Mouse (Mus musculus) right cerebral cortex, postnatal 25 days (tissue): ENCODE results near the gene Prdm16.

Experiments
- DNase-seq: peaks from one replicate; pipeline ENCODE4 v3.0.0; 2022

The Prdm16 gene

GRCm38 (mm10) chr4:154371542-154372247, 265.0 kb downstream of the Prdm16 start:
- no peak for DNase-seq

- no peak for DNase-seq
Observed at GRCm38 (mm10) chr4:154370841-154371240, 265.8 kb downstream of the Prdm16 start.

DNA sequence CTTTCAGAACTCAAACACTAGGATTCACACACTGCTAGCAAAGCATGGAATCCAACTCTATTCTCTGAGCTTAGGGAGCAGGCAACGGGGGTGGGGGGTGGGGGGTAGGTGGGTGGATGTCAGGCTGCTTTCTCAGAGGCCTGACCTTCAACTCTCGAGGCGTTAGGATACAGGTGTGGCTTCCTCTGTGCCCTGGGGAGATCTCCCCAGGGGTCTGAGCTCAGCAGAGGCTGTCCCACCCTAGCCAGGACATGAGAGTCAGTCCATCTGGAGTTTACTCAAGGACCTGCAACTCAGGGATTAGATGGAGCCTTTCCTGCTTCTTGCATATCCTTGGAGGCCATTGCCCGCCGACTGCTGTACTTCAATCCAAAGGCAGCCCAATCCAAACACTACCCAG, 267.6 kb downstream of the Prdm16 start:
- no peak for DNase-seq

DNA sequence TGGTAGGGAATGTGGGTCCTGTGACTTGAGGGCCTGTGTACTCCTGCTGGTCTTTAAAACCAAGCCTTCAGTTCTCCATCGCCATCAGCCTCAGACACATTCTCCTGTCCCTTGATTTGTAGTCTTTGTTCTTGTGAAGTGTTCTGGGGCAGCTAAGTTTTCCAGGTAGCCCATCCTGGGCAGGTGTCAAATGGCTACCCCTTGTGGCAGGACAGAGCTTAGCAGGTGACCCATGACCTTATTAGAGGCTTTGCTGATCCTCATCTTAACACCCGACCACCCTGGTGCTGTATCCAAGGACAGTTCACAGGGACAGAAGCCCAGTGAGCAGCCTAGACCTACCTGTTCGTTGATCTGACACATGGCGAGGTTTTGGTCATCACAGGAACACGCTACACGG, 269.8 kb downstream of the Prdm16 start:
- no peak for DNase-seq

DNA sequence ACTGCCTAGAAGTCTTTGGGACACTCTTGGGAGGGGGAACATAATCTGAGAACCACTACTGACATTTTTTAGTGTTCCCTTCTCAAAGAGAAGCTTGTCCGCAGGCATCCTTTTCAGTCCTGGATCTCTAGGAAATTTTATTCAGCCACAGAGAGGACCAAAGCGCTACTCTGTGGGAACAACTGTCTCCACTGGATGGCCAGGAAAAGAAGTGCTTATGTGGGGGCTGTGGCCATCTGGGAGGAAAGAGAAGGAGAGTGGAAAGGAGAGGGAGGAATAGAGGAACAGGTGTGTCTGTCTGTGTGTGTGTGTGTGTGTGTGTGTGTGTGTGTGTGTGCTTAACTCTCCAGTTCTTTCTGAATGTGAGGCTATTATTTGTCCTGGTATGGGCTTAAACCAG, 271.9 kb downstream of the Prdm16 start:
- peak; percentile 16 for DNase-seq

DNA sequence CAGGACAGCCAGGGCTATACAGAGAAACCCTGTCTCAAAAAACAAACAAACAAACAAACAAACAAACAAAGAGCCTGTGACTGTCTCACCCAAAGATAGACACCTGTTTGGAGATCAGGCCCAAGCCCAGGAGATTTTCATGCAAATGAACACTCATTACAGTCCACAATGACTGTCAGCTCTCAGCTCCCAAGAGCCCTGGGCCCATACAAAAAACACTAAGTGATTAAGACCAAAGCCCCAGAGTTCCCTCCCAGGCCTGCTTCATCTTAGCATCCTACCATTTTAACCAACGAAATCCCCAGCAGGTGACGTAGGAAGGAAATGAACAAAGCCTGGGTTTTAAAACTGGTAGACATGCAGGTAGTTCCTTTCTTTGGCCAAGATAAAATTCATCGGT, 275.8 kb downstream of the Prdm16 start:
- DNase-seq = no peak

GRCm38 (mm10) chr4:154360441-154360840, 276.2 kb downstream of the Prdm16 start:
- no peak for DNase-seq

- DNase-seq = no peak
Observed at GRCm38 (mm10) chr4:154359762-154360300, 276.8 kb downstream of the Prdm16 start.

- DNase-seq = no peak
Observed at GRCm38 (mm10) chr4:154358816-154359215, 277.9 kb downstream of the Prdm16 start.

DNA sequence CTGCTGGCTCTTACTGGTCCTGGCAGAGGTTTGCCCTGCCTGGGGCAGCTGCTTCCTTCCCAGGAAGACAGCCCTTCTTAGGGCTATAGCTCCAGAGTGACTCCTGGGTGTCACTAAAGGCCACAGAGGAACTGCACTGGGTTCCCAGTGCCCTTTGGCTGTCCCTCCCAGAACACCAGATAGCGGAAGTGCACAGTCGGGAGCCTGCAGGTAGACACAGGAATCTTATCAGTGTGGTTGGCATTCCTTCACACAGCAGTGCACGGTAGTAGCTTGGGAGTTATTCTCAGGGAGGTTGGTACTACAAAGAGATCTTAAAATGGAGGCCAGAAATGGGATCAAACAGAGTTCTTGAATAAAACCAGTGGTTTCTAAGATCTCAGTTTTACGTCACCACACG, 278.3 kb downstream of the Prdm16 start:
- DNase-seq = no peak

- DNase-seq = no peak
Observed at GRCm38 (mm10) chr4:154355408-154355807, 281.3 kb downstream of the Prdm16 start.

- no peak for DNase-seq
Observed at GRCm38 (mm10) chr4:154352246-154352645, 284.4 kb downstream of the Prdm16 start.

- DNase-seq = no peak
Observed at GRCm38 (mm10) chr4:154348197-154348786, 288.4 kb downstream of the Prdm16 start.

DNA sequence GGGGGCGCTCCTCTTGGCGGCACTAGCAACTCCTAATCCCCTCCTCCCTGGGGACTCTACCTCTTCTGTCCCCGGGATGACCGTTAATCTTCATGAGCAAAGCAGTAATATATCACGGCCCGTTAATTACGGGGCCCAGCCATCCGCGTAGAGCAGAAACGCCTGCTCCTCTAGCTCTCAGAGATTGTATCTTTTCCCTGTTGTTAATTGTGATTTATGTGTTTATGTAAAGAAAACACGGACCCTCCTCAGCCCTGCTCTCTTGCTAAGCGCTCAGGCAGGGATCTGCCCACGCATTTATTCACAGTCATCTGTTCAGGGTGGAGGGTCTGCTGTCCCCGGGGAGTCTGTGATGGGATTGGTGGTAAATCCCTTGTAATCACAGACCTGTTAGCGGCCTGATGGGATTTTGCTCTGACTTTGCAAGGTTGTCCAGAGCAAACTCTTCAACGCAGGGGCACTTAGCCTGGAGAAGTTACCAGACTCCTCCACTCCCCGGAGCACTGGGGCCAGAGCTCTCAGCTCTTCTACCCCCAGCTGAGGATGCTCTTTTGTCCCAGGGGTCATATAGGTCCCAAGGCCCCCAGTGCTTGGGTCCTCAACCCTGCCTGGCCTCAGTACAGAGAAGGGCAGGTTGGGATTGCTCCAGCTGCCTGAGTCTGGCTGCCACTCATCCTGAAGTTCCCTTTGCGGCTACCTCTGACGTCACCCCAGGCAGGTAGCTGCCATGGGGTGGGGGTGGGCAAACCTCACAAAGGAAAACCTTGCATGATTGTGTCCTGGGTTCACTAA, 289.7 kb downstream of the Prdm16 start:
- DNase-seq = no peak

GRCm38 (mm10) chr4:154336650-154337049, 300.0 kb downstream of the Prdm16 start:
- no peak for DNase-seq

DNA sequence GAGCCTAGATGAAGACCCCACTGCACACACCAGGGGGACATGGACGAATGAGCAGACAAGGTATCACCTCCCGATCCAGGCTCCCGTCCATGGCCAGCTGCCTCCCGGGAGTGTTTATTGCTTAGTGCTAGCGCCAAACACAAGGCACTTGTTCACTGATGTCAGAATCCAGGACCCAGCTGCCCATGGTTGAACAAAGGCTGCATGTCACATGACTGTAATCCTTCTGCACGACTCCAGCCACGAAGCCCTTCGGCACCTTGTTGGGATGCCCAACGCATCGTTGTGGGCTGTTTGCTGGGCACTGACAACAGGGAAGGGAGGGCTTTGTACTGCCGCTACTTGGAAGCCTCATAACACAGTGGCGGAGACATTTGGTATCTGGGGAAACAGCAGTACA, 300.9 kb downstream of the Prdm16 start, which contains the start of gene B230104I21Rik:
TSS of gene B230104I21Rik (plus strand) at position 367 of the 400 bp plus-strand sequence.
- peak; percentile 33 for DNase-seq

DNA sequence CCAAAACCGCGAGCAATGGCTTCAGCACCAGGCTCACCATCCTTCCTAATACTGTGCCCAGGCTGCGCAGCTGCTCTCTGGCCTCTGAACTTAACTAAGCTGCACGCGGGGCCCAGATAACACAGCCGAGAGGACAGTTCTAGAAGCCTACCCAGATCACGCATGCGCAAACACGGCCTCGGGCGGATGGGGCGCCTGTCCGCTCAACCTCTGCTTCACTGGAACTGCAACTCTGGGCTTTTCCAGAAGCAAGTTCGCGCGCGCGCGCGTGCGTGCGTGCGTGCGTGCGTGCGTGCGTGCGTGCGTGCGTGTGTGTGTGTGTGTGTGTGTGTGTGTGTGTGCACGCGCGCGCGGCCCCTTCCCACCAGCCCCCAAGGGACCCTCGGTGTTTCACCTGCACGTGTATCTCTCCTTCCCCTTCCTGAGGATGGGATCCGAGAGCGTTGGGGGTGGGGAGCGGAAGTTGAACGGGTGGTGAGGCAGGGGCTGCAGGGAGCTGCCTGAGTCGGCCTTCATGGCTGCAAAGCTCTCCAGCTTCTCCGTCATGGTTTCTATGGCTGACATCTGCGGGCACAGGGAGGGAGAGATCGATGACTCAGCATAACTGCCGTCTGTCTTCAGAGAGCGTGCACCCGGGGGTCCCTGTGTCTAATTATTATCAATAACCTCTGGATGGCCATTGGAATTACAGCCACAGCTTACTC, 301.8 kb downstream of the Prdm16 start:
- no peak for DNase-seq

- no peak for DNase-seq
Observed at GRCm38 (mm10) chr4:154333300-154333699, 303.4 kb downstream of the Prdm16 start.

GRCm38 (mm10) chr4:154331271-154331670, 305.4 kb downstream of the Prdm16 start:
- DNase-seq = no peak

DNA sequence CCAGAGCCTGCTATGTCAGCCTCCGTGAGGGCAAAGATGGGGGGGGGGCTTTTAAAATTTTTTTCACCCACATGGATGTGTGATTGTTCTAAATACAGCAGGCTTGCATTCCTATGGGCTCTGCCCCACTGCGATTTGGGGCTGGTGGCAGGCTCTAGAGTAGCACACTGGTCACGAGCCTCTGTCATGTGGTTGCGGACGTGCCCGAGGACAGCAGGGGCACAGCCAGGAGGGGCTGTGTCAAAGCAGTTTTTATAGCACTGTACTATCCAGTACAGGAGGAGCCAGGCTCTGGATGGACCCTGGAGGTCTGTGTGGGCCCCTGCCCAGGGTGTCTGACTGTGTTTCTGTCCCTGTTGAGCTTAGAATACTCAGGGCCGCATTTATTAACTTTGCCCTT, 306.7 kb downstream of the Prdm16 start:
- DNase-seq = no peak

- DNase-seq = peak; percentile 74
Observed at GRCm38 (mm10) chr4:154328836-154329235, 307.8 kb downstream of the Prdm16 start.

DNA sequence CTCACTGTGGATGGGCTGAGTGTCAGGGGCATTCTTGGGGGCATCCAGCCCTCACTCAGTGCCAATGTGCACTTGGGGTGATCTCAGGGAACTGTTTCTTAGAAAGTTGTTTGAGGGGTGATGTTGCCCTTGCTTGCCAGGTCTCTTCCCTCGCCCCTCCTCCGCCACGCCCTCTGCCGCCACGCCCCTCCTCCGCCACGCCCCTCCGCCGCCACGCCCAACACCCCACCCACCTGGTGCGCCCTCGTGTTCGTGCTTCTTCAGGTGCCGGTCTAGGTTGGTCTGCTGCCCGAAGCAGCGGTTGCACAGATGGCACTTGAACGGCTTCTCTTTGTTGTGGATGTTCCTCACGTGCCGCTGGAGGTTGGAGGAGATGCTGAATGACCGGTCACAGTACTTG, 308.2 kb downstream of the Prdm16 start:
- no peak for DNase-seq

DNA sequence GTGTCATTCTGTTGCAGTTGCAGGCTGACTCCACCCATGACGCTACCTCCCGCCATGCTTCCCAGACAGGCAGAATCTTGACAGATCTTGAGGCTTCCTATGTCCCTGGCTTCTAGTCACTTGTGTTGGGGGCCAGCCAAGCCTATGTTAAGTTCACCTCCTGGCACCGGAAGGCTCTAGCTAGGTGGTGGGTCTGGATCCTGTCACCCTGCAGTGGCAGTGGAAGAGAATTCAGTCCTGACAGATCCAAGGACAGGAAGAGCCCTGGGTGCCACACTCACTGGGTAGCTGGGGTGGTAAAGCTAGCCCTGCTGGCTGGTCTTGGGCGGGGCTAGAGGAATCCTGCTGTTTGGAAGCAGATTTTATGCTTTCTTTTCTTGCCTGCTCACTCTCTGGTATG, 311.3 kb downstream of the Prdm16 start:
- DNase-seq = no peak
